Mouse (Mus musculus) heart, embryonic 11.5 days (tissue): Measurements from ENCODE around the gene Cd320. TPM values are rescaled to one million over a fixed set of nuclear protein-coding genes. Genes with fewer than 3 reads are reported as not detected.

ENCODE experiments used
- ATAC-seq: fragments of 200-750 bp; cut with Nextera tagmentation; replicated peaks from 2 replicates; pipeline ENCODE4 v1.8.0; 2017; ENCODE audit warnings: moderate library complexity; ENCODE audit not compliant: insufficient number of reproducible peaks, low FRiP score, low TSS enrichment
- H3K27ac ChIP-seq: fragments of 300-500 bp; sonication (generic); 2 replicates; pipeline ENCODE4 v1.5.1; 2014; ENCODE audit warnings: mild to moderate bottlenecking, low read depth, low read length
- H3K27me3 ChIP-seq: fragments of 300-500 bp; sonication (generic); 2 replicates; pipeline ENCODE4 v1.6.1; 2014; ENCODE audit warnings: mild to moderate bottlenecking, low read length, mixed read lengths; ENCODE audit not compliant: control insufficient read depth, insufficient read depth
- H3K36me3 ChIP-seq: fragments of 300-500 bp; sonication (generic); 2 replicates; pipeline ENCODE4 v1.6.1; 2014; ENCODE audit warnings: mild to moderate bottlenecking, low read length, moderate library complexity, mixed read lengths; ENCODE audit not compliant: control insufficient read depth, insufficient read depth
- H3K4me1 ChIP-seq: fragments of 300-500 bp; sonication (generic); 2 replicates; pipeline ENCODE4 v1.6.1; 2014; ENCODE audit warnings: low read length; ENCODE audit not compliant: control insufficient read depth, insufficient read depth
- H3K4me2 ChIP-seq: fragments of 300-500 bp; sonication (generic); 2 replicates; pipeline ENCODE4 v1.6.1; 2014; ENCODE audit warnings: mild to moderate bottlenecking, moderate library complexity
- H3K4me3 ChIP-seq: fragments of 300-500 bp; sonication (generic); 2 replicates; pipeline ENCODE4 v1.5.1; 2014; ENCODE audit warnings: low read depth, low read length
- H3K9ac ChIP-seq: fragments of 300-500 bp; sonication (generic); 2 replicates; pipeline ENCODE4 v1.6.1; 2014; ENCODE audit warnings: mild to moderate bottlenecking, low read depth, low read length, moderate library complexity
- H3K9me3 ChIP-seq: fragments of 300-500 bp; sonication (generic); replicated peaks from 2 replicates; pipeline ENCODE4 v1.6.1; 2016; ENCODE audit warnings: low read length; ENCODE audit not compliant: control insufficient read depth
- WGBS: fragments of 180-500 bp; shearing (Covaris S2); extraction: QIAGEN DNeasy Blood & Tissue Kit; methylation state at CpG from one replicate; pipeline ENCODE4 v1.1.7; 2014; ENCODE audit not compliant: insufficient replicate concordance; 5-methylcytosine and 5-hydroxymethylcytosine counted together
- polyA plus RNA-seq: library from polyadenylated mRNA; unstranded; fragments of >200 nt; fragmentation: Nextera tagmentation; extraction: Ambion mirVana; gene quantifications from 2 replicates; pipeline ENCODE4 v1.2.1, GENCODE M21; 2014

Gene Cd320
- polyA plus RNA-seq, 1 experiment from 2014 or later = 60.8 TPM

- Histone ChIP-seq H3K4me3 (peak within 1 kb of the TSS; percentile 64), H3K4me2 (peak within 1 kb of the TSS; percentile 88), H3K9ac (peak within 1 kb of the TSS; percentile 66), H3K36me3 (no peaks in the 10 kb centered on the region), H3K9me3 (no peaks in the 10 kb centered on the region), H3K4me1 (peaks cover 9% of the 10 kb centered on the region), H3K27me3 (peaks cover 13% of the 10 kb centered on the region), H3K27ac (peak within 1 kb of the TSS; percentile 75)
- ATAC-seq = peak; percentile 89
- under 1% methylated on average over 36 of the region's 36 CpGs for WGBS
These were observed 32.4 kb upstream of the Cd320 start, which contains the start of gene Kank3 for GRCm38 (mm10) chr17:33810334-33811141. TSS of gene Kank3 (plus strand) at chr17:33810519.

- Histone ChIP-seq H3K9me3 (no peaks in the 10 kb centered on the region), H3K4me1 (peaks cover 9% of the 10 kb centered on the region), H3K4me2 (peak overlapping the region; percentile 88), H3K36me3 (no peaks in the 10 kb centered on the region), H3K27me3 (peaks cover 13% of the 10 kb centered on the region), H3K4me3 (peak overlapping the region; percentile 64), H3K27ac (peak overlapping the region; percentile 75), H3K9ac (peak overlapping the region; percentile 66)
- ATAC-seq = peak; percentile 58
- WGBS = 4% methylated on average over 7 of the region's 7 CpGs
These were observed 31.8 kb upstream of the Cd320 start for GRCm38 (mm10) chr17:33811142-33811516.

GRCm38 (mm10) chr17:33812475-33812874 is 30.4 kb upstream of the Cd320 start:
- H3K4me2 ChIP-seq = peak overlapping the region; percentile 31; the same call in 1 of the 2 replicates
- no peaks in the 10 kb centered on the region for H3K36me3 ChIP-seq
- H3K27ac ChIP-seq = no peak overlapping the region
- H3K27me3 ChIP-seq = peaks cover 8% of the 10 kb centered on the region
- H3K4me1 ChIP-seq = peaks cover 13% of the 10 kb centered on the region
- 36% methylated on average over 3 of the region's 3 CpGs for WGBS
- no peak for ATAC-seq
- no peak overlapping the region for H3K4me3 ChIP-seq
- no peaks in the 10 kb centered on the region for H3K9me3 ChIP-seq
- no peak overlapping the region for H3K9ac ChIP-seq

- Histone ChIP-seq H3K27ac (no peak overlapping the region), H3K4me3 (no peak overlapping the region), H3K9ac (no peak overlapping the region), H3K9me3 (no peaks in the 10 kb centered on the region), H3K27me3 (peaks cover 8% of the 10 kb centered on the region), H3K4me1 (peaks cover 15% of the 10 kb centered on the region), H3K4me2 (peak overlapping the region; percentile 31; the same call in 1 of the 2 replicates), H3K36me3 (no peaks in the 10 kb centered on the region)
- 55% methylated on average over 4 of the region's 4 CpGs for WGBS
- no peak for ATAC-seq
These were observed 29.9 kb upstream of the Cd320 start for GRCm38 (mm10) chr17:33812990-33813389.

- Histone ChIP-seq H3K9ac (no peak overlapping the region), H3K27ac (no peak overlapping the region), H3K4me1 (peaks cover 17% of the 10 kb centered on the region), H3K4me2 (no peak overlapping the region), H3K4me3 (no peak overlapping the region), H3K27me3 (peaks cover 5% of the 10 kb centered on the region), H3K9me3 (no peaks in the 10 kb centered on the region), H3K36me3 (peaks cover 5% of the 10 kb centered on the region)
- 88% methylated on average over 5 of the region's 6 CpGs for WGBS
- no peak for ATAC-seq
These were observed 27.5 kb upstream of the Cd320 start for GRCm38 (mm10) chr17:33815399-33815798.

GRCm38 (mm10) chr17:33816612-33817011 is 26.3 kb upstream of the Cd320 start:
- H3K4me2 ChIP-seq = peak overlapping the region; percentile 92
- H3K36me3 ChIP-seq = peaks cover 9% of the 10 kb centered on the region
- peaks cover 5% of the 10 kb centered on the region for H3K27me3 ChIP-seq
- H3K9me3 ChIP-seq = no peaks in the 10 kb centered on the region
- ATAC-seq = no peak
- H3K4me1 ChIP-seq = peaks cover 14% of the 10 kb centered on the region
- H3K27ac ChIP-seq = no peak overlapping the region
- H3K4me3 ChIP-seq = peak overlapping the region; percentile 61
- peak overlapping the region; percentile 84; the same call in 1 of the 2 replicates for H3K9ac ChIP-seq
- WGBS = 74% methylated on average over 5 of the region's 5 CpGs

GRCm38 (mm10) chr17:33817184-33817968 is 25.5 kb upstream of the Cd320 start:
- Histone ChIP-seq H3K4me1 (peaks cover 14% of the 10 kb centered on the region), H3K27ac (peak overlapping the region; percentile 74), H3K4me2 (peak overlapping the region; percentile 92), H3K9ac (peak overlapping the region; percentile 84), H3K9me3 (no peaks in the 10 kb centered on the region), H3K36me3 (peaks cover 15% of the 10 kb centered on the region), H3K27me3 (peaks cover 5% of the 10 kb centered on the region), H3K4me3 (peak overlapping the region; percentile 61)
- ATAC-seq = peak; percentile 95
- WGBS = under 1% methylated on average over 88 of the region's 89 CpGs

GRCm38 (mm10) chr17:33817969-33818643 is 24.8 kb upstream of the Cd320 start:
- H3K9me3 ChIP-seq = no peaks in the 10 kb centered on the region
- peak overlapping the region; percentile 92 for H3K4me2 ChIP-seq
- H3K27ac ChIP-seq = peak overlapping the region; percentile 60; the same call in 1 of the 2 replicates
- ATAC-seq = peak; percentile 35
- H3K9ac ChIP-seq = peak overlapping the region; percentile 77
- peaks cover 10% of the 10 kb centered on the region for H3K4me1 ChIP-seq
- WGBS = 17% methylated on average over 33 of the region's 33 CpGs
- peaks cover 5% of the 10 kb centered on the region for H3K27me3 ChIP-seq
- H3K4me3 ChIP-seq = peak overlapping the region; percentile 61
- peaks cover 19% of the 10 kb centered on the region for H3K36me3 ChIP-seq
